Mouse (Mus musculus) right cerebral cortex, postnatal 25 days (tissue): ENCODE results near the gene Cdh24.

Experiments used
- DNase-seq: peaks from one replicate; pipeline ENCODE4 v3.0.0; 2022

Gene Cdh24

DNA sequence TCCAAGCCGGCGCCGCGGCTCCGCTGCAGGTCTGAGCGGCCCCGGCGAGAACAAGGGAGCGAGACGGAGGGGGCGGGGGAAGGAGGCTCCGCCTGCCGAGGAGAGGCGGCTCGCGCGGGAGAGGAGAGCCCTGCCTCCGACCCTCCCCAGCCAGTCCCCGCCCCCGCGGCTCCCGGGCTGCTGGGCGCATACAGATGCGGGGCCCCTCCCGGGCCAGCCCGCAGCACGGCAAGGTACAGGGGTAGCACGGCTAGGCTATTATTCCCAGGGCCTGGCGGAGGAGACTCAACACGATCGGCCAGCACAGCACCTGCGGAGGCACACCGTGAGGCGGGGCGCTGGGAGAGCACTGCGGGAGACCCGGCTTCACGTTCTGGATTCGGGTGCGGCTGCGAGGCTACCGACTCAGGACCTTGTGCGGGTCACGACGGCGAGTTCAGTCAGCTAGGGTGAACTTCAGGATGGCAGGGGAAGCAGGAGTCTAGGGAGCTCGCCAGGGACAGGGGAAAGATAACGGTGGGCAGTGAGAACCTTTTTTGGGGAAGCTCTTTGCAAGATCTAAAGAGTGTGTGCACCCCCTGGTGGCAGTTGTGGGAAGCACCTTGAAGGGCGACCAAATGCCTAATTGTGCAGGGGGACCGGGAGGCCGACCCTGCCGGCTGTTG, at the start of gene Cdh24:
Cdh24 (minus strand) TSS at position 60 of the 665 bp plus-strand sequence.
- peak; percentile 91 for DNase-seq

DNA sequence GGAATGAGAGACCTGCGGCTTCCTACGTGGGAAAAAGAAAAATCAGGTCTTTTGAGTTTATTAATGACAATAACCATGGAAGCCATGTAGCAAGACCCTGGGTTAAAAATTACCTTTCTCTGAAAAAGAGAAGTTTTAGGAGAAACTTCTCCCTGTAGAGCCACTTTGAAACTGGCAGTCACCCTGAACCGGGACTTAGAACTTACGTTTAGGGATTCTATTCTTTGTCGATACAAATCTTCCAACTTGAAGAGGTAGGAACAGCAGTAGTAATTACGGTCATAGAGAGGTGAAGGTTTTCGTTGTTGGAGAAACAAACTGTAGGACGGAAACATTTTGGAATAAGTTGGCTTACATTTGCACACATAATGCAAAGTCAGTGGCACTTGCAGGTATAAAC, 46.1 kb upstream of the Cdh24 start:
- no peak for DNase-seq

DNA sequence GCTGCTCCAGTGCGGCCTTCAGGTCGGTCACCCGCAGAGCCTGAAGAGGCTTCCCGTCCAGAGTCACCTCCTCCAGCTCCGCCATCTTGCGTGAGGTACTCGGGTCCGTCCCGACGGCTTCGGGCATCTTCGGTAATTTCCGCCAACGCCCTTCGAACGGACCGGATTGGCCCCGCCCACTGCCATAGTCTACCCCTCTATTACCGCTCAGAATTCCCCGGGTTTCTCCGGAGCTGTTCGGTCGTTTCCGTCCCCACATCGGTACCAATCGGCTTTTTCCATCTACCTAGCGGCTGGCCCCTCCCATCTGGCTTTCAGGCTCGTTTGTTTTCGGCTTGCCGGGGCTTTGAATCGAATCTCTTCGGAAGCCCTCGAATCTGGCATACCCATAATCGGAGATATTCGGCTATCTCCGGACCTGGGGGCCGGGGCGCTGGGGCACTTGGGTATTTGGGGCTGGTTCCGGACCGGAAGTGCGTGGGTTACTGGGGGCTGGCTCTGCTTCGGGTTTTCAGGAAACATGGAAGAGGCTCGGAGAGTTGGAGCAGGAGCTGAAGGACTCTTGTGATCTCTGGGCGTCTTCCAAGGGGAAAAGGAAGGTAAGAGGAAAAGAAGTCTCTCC, 45.5 kb upstream of the Cdh24 start, which contains the start of gene Acin1:
Acin1 (minus strand) TSS at position 410 of the 622 bp plus-strand sequence.
- DNase-seq = peak; percentile 100

DNA sequence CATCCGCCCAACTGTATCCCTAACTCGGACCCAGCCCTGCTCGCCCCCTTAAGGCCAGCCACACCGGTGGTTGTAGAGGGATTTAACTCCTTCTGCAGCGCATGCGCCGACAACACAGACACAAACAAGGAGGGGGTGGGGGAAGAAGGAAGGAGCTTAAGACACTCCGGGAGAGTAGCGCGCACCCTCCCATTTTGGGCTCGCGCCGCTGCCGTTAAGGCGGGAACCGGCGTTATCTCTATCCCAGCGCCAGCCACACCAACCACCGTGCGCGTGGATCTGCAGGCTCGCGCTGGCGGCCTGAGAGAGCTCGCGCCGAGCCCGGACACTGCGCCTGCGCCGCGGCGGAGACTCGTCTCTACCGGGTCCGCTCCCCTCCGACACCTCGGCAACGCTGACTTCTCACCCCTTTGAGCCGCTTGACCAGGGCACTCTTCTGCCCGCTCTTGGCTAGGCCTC, 44.9 kb upstream of the Cdh24 start, which contains the start of gene 1700123O20Rik:
1700123O20Rik (plus strand) TSS at position 154 of the 459 bp plus-strand sequence.
- no peak for DNase-seq

DNA sequence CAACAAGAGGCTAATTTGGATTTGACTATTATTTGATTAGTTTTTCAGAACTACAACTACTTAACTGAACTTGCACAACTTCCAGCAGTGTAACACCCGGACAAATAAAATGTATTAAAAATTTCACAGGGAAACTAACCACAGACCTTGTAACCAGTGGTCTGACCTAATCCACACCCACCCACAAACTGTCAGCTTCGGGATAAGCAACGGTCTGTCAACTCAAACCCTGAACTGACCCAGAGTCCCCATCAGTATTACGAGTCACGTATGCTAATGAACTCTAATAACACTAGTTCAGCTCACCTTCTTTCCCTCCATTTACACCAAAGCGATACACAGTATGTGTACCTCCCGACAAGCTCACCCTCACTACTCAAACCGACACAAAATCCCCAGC, 44.3 kb upstream of the Cdh24 start:
- no peak for DNase-seq

DNA sequence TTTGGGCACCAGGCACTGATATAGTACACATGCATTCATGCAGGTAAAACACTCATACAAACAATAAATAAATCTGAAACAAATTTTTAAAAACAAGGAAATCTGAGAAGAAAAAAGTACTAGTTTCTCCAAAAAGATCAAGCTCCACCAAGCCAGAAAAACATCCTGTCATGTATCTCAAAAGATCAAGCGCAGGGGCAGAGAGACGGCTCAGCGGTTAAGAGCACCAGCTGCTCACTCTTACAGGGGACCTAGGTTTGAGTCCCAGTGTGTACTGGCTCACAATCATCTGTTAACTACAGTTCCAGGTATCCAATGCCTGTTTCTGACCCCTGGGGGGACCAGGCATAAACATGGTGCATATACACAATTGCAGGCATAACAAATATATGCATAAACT, 41.2 kb upstream of the Cdh24 start:
- DNase-seq = no peak

DNA sequence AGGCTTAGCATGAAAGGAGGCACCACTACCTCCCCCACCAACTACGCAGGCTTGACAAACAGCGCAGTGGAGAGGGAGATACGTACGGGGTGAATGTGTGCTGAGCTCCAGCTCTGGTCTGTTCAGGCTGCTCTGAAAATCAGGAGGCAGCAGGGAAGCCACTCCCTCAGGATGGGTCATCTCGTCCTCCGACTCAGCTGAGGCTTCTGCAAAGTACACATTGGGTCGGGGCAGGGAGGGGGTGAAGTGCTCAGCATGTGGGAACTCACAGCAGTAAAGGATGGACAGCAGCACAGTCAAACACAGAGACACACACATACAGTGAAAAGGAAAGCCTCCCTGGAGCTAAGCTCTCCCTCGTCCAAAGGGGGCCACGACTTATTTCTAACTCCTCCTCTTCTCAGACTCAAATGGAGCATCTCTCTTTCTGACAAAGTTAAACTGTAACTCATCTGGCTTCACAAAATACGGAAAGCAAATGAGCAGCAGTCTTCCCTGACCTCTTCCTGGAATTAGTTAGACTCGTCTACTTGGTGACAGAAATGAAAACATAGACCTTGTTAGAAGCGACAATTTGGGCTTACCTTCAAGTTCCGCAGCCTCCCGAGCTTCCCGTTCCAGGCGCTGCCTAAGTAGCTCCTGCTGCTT, 37.6 kb upstream of the Cdh24 start:
- DNase-seq = no peak

DNA sequence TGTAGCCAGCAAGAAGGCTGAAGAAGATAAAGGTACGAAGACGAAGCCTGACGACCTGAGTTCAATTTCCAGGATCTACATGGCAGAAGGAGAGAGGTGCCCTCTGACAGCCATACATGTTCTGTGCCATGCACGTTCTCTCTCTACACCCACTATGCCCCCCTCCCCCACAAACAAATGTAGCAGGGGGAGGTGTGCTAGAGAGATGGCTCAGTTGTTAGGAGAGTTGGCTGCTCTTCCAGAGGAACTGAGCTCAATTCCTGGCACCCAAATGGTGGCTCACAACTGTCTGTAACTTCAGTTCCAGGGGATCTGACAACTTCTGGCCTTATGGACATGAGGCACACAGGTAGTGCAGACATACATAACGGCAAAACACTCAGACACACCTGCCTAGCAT, 35.1 kb upstream of the Cdh24 start:
- DNase-seq = no peak

DNA sequence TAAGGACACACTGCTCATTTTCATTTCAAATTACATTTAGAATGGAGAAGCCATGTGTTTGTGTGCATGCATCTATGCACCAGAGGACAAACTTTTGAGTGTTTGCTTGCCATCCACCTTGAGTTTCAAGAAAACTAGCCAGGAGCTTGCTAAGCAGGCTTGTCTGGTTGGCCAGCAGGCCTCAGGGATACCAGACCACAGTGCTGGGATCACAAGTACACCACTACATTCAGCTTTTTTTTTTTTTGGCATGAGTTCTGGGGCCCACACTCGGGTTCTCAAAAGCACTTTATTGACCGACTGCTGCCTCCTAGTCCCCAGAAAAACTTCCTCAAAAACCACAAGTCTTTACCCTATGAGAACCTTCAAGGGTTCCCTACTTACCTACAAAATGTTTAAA, 33.2 kb upstream of the Cdh24 start:
- DNase-seq = no peak

DNA sequence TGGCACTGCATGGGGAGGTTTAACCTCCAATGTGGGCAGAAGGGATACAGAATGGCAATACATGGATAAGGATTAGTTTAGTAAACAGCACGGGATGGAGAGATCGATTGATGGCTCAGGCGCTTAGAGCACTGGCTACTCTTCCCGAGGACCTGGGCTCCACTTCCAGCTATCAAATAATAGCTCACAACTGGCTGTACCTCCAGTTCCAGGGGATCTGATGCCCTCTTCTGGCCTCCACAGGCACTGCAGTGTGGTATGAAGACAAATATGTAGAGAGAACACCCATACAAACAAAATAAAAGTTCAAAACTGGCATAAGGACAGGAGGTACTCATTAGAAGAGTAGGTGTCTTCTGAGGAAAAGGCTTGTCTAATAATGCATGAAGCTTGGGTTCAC, 28.2 kb upstream of the Cdh24 start:
- DNase-seq = no peak

DNA sequence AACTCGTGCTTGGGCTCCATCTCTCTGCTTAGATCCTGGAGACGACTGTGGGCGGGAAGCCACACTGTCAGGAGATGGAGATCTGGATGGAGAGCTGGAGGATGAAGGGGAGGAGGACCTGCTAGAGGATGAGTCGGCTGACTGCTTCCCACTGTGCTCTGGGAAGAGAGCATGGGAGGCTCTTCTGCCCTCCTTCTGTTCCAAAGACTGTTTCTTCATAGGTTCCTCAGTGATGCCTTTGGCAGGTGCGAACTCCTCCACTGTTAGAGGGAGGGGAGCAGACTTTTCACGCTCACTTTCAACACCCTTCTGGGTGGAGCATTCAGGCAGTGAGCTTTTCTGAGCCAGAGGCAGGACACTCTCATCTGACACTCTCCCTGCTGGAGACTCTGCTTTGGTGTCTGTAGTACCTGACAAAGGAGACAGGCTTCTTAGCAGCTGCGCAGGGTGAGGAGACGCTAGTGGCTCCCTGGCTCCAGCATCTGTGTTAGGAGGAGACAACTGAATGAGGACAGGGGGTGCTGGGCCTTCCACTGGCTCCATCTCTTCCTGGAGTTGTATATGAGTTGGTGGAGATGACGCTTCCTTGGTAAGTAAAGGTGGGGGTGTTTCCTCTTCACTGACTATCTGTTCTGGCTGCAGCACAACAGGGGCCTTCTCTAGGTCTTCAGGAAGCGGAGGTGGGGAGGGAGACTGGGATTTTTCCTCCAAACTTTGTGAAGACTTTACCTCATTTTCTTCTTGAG, 23.5 kb upstream of the Cdh24 start:
- DNase-seq = peak; percentile 51

DNA sequence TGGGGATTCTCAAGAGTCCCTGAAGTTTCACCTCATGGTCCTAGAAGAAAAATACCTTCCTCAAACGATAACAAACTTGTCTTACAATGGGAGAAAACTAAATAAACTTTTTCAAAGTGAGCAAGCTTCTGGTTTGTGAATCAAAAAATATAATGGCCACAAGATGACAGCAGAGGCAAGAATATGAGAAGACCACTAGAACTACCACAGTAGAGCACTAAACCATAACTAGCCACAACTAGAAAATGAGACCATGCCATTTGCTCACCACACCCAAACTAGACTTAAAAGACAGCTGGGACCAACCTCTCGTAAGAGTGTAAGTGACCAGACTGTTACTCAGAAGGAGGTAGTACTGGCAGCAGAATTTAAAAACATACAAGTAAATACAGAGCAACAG, 18.8 kb upstream of the Cdh24 start:
- no peak for DNase-seq

DNA sequence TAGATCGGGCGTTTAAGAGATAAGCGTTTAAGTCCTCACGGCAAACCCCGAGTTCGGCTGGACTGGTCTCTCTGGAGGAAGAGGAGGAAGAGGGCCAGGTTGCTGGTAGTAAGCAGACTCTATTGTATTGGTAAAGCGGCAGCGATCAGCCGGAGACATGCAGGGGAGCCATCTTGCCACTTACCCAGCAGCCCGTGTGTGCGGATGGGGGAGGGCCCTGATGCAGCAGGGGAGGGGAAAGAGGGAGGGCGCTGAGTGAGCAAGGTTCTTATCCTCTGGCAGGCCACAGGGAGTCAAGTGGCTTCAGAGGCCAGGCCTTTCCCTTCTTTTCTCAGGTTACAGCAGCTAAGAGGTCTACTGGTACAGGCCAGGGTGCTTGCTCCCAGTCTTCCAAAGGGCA, 12.3 kb upstream of the Cdh24 start:
- DNase-seq = peak; percentile 84

DNA sequence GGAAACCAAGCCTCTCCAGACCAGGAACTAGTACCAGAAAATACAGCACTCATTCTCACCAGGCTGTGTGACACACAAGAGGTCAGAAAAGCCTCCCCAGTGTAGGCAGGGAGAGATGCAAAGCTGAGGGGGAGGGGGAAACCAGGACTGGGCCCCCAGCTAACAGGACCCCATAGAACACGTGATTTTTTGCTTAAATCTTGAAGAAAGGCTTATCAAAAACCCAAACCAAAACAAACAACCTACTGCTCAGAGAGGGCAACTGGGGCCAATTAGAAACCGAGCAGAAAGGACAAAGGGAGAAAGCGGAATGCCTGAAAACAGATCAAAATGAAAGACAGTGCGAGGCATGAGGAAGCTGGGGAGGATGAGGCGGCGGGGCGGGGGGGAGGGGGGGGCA, 11.6 kb upstream of the Cdh24 start:
- DNase-seq = no peak

DNA sequence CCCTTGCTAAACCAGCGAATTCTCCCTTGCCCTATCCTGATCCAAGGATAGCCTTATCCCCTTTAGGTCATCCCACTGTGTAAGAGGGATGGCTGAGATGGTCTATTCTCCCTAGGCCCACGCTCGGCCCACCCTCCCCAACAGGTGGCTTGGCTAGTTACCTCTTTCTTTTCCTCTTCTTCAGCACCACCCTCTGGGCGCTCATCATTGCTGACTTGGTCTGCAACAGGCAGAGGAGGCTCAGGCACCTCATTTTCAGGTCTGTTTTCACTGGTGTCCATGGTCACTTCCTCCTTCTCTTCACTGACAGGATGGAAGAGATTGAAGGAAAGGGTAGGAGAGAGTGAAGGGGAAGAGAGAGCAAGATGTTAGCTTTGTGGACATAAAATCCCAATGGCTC, 10.4 kb upstream of the Cdh24 start:
- no peak for DNase-seq

DNA sequence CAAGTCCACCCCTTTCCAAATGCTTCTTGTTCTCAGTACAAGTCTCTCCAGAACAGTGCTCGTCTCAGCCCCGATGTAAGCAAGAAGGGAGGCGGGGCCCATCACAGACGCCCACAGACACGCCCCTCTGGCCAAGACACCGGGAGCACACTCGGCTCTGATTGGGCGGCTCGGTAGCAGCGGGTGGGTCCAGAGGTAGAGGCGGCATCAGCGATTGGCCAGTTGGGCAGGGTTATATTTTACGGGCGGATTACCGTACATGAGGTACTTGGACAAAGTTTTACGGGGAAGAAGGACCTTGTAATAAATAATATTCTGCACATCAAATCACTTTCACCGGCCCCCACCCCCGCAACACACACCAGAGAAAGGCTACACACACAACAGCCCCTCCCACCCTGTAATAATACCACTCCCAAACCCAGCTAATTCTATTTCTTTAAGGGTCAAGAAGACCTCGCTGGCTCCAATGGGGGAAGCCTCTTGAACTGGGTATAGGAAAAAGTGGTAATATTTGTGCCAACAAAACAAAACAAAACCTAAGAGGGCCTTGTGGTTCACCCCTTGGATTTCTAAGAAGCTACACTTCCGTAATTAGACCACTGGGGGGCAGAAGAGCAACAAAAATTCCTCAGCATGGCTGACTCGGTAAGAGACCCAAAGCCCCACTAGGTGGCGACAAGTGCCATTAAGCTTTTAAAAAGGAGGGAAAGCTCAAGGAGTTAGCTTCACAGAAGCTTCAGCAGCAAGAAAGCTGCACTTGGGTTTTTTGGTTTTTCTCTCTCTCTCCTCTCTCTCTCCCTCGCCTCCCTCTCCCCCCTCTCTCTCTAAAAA, 9.7 kb upstream of the Cdh24 start:
- peak; percentile 71 for DNase-seq

DNA sequence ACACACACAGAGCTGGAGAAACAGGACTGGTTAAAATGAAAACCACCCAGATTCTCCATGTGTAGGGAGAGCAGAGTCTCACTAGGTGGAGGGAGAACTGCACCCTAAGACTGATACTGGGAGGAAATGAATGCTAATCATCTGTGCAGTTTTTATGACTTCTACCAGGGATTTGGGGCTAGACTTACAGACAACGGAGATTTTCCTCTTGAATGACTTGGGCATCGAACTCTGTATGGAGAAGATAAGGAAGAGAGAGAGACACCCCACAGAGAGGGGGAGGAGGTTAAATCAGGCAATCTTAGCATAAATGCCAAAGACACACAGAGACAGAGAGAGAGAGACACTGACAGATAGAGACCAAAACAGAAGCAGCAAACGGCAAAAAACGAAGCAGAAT, 6.7 kb upstream of the Cdh24 start:
- no peak for DNase-seq

DNA sequence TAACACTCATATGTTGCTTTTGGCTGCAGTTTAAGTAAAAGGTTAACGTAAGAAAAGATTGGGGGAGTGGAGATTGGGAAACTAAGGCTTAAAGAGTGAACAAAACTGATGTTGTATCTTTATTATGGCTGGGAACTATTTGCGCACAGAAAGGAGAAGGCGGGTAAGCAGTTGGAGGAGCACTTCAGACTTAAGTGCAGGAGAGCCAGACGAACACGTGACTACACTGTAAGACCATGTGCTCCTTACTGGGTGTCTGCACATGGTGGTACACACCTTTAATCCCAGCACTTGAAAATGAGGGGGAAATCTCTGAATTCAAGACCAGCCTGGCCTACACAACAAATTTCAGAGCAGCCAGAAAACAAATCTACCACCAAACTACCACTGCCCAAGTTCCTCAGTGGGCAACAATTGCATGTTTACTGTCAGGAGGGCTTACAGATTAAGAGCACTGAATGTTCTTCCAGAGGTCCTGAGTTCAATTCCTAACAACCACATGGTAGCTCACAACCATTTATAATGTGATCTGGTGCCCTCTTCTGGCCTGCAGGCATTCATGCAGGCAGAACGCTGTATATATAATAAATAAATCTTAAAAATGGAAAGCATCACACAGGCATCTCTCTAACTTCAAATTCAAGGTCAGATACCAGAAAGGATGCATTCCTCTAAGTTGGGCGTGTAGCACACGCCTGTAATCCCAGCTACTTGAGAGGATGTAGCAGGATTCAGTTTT, 5.9 kb upstream of the Cdh24 start:
- no peak for DNase-seq

DNA sequence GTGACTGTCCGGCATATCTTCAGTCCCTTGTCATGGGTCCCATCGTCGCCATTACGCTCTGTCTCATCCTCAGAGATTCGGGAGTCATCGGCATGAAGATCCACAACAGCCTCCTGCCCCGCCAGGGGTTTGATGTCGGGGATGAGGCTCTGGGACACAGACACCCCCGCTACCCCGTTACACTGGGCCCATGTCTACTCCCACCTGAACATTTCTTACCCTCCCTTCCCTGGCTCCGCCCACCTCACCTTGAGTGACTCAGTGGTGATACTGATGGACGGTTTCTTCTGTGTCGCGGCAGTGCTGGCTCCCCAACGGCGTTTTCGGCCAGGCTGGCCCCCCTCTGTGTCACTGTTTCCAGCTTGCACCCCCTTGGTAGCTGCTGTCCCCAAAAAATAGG, 5.3 kb upstream of the Cdh24 start:
- no peak for DNase-seq

DNA sequence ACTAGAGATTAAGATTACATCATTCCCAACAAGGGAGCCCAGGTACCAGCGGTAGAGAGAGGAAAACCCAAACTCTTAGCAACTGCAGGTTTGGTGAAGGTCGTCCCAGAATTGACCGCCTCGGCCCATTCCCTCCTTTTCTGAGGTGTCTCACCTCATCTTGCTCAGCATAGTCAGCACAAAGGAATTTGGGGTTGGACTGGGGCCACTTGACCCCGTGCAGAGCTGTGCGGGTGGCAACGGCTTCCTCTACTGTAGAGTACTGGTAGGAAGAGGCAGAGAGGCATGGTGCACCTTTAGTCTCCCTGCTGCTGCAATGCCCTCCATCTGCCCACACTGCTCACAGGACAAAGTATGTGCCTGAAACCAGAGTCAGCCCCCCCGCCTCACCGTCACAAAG, 3.1 kb upstream of the Cdh24 start:
- DNase-seq = no peak

DNA sequence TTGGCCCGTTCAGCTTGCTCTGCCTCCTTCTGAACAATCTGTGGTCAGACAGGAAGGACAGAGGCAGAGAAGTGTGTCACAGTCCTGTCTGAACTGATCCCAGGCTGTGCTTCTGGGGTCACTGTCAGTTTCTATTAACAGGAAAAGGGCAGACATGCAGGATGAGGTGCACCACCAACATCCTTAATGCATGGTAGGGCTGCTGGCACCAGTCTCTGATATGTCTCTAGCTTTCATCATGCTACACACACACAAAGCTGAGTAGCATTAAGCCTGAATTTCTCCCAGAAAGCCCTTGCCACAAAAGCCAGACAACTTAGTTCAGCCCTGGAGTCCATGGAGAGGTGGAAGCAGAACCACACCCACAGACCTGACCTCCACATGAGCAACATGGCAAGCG, 1.8 kb upstream of the Cdh24 start:
- no peak for DNase-seq
